Mouse (Mus musculus) lung, adult 2 months (tissue): ENCODE data around the gene Tlk1.

Experiments
- CTCF ChIP-seq: fragments of 200-500 bp; IDR thresholded peaks from 2 replicates; pipeline ENCODE4 v1.5.1; 2011; ENCODE audit warnings: mild to moderate bottlenecking, low read length, control low read depth; ENCODE audit not compliant: insufficient read depth
- POLR2A ChIP-seq: fragments of 200-500 bp; IDR thresholded peaks from 2 replicates; pipeline ENCODE4 v1.6.1; 2011; ENCODE audit warnings: low read depth, mild to moderate bottlenecking, control low read depth, low read length, borderline replicate concordance; ENCODE audit errors: extremely low read depth

DNA sequence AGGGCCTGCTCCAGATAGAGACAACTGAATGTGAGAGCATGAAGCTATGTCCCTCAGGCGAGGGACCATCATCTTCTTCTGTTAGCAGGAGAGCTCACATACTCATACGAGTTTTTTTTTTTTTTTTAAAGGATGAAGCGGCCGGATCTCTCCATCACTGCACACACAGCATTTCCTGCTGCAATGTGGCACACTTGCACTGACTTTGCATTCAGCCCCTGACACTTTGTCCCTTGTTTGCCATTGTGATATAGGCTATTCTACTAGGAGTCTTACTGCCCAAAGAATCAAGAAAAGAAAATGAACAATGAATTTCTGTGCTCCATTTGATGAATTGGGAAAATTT lies 10.8 kb upstream of the Tlk1 start:
- TF ChIP-seq CTCF (no peak), POLR2A (no peak)
